In genomic region chr11:94680639-94681038, GRCm38 (mm10) we compare ENCODE assay signal across 21 mouse cellular contexts. TPM values are rescaled to one million over a fixed set of nuclear protein-coding genes. Genes with fewer than 3 reads are reported as not detected.
A peak's percentile ranks its signal among the peaks of the same experiment; 100 is the strongest.
DNase-seq lines count a peak whose midpoint lies in the region; ATAC-seq and TF ChIP-seq lines count a peak whose summit lies in the region.
"Had no signal": no experiment of that assay in that cellular context is flagged by ENCODE, and none has a peak within 500 bp of the region (broad histone marks: within the 10 kb centered on the region; RNA-seq: fewer than 3 reads in every experiment).

No protein-coding gene starts in this region.

- H3K4me2 ChIP-seq in hindbrain, postnatal 0 days (ENCODE audit: low read depth, low read length), result no peak overlapping the region
- H3K4me2 ChIP-seq in hindbrain, embryonic 11.5 days (replicated peaks; ENCODE audit: low read depth, low read length), result no peak overlapping the region
- H3K4me2 ChIP-seq in lung, embryonic 14.5 days, result no peak overlapping the region
- H3K4me2 ChIP-seq: forebrain, embryonic 15.5 days; heart, embryonic 12.5 days; limb, embryonic 13.5 days had no signal

- no peak for ATAC-seq in hindbrain, postnatal 0 days
- ATAC-seq in hindbrain, embryonic 11.5 days (ENCODE audit: low FRiP score), result no peak
- ATAC-seq in lung, embryonic 14.5 days (ENCODE audit: insufficient read depth), result no peak
- ATAC-seq: forebrain, embryonic 15.5 days had no signal

- peak; percentile 29 for TF ChIP-seq CTCF in hindbrain, postnatal 0 days (IDR thresholded peaks at IDR 0.05; ENCODE audit: low read depth)
- peak; percentile 16; the same call in 1 of the 2 replicates for TF ChIP-seq CTCF in lung, embryonic 14.5 days (IDR thresholded peaks at IDR 0.05; ENCODE audit: low read depth)
- peak; percentile 40 for TF ChIP-seq CTCF in ES-Bruce4 (IDR thresholded peaks at IDR 0.05; ENCODE audit: low read depth, low read length)

- TF ChIP-seq POLR2A in ES-Bruce4 (IDR thresholded peaks at IDR 0.05; ENCODE audit: insufficient read depth, low read length), result no peak

- peaks cover 15% of the 10 kb centered on the region for H3K4me1 ChIP-seq in hindbrain, postnatal 0 days (ENCODE audit: insufficient read depth, low read length)
- H3K4me1 ChIP-seq in hindbrain, embryonic 11.5 days (replicated peaks; ENCODE audit: control insufficient read depth, insufficient read depth, low read length), result 0 out of 2 replicates have a peak, but pooled peaks cover 3% of the 10 kb centered on the region
- H3K4me1 ChIP-seq in lung, embryonic 14.5 days (ENCODE audit: insufficient read depth), result peaks cover 5% of the 10 kb centered on the region; the same call in 1 of the 2 replicates
- peaks cover 2% of the 10 kb centered on the region for H3K4me1 ChIP-seq in ES-Bruce4 (ENCODE audit: control insufficient read depth, insufficient read depth, low read length)

- no peaks in the 10 kb centered on the region for H3K9me3 ChIP-seq in hindbrain, postnatal 0 days (ENCODE audit: low read length)
- no peaks in the 10 kb centered on the region for H3K9me3 ChIP-seq in hindbrain, embryonic 11.5 days (ENCODE audit: control insufficient read depth, low read length)
- H3K9me3 ChIP-seq in lung, embryonic 14.5 days (ENCODE audit: low read depth, low read length), result no peaks in the 10 kb centered on the region
- no peaks in the 10 kb centered on the region for H3K9me3 ChIP-seq in ES-Bruce4 (replicated peaks; ENCODE audit: control insufficient read depth, insufficient read depth, low read length, poor library complexity, severe bottlenecking)
- H3K9me3 ChIP-seq: forebrain, embryonic 15.5 days; heart, embryonic 12.5 days; hindbrain, embryonic 10.5 days; limb, embryonic 13.5 days had no signal

- no peaks in the 10 kb centered on the region for H3K27me3 ChIP-seq in hindbrain, postnatal 0 days (ENCODE audit: insufficient read depth, low read length)
- H3K27me3 ChIP-seq in hindbrain, embryonic 11.5 days (ENCODE audit: control insufficient read depth, insufficient read depth, low read length), result no peaks in the 10 kb centered on the region
- no peaks in the 10 kb centered on the region for H3K27me3 ChIP-seq in lung, embryonic 14.5 days (ENCODE audit: insufficient read depth, low read length)
- H3K27me3 ChIP-seq in ES-Bruce4 (ENCODE audit: control insufficient read depth, insufficient read depth, low read length, poor library complexity, severe bottlenecking), result no peaks in the 10 kb centered on the region
- H3K27me3 ChIP-seq: forebrain, embryonic 15.5 days; heart, embryonic 12.5 days; limb, embryonic 13.5 days had no signal

- TF ChIP-seq EP300 in ES-Bruce4 (IDR thresholded peaks at IDR 0.05; ENCODE audit: insufficient read depth, low read depth, low read length), result no peak

- no peaks in the 10 kb centered on the region for H3K36me3 ChIP-seq in hindbrain, postnatal 0 days (ENCODE audit: insufficient read depth, low read length)
- H3K36me3 ChIP-seq in hindbrain, embryonic 11.5 days (ENCODE audit: control insufficient read depth, insufficient read depth, low read length), result no peaks in the 10 kb centered on the region
- no peaks in the 10 kb centered on the region for H3K36me3 ChIP-seq in lung, embryonic 14.5 days (ENCODE audit: insufficient read depth)
- H3K36me3 ChIP-seq in ES-Bruce4 (ENCODE audit: control insufficient read depth, insufficient read depth, low read length, poor library complexity, severe bottlenecking), result no peaks in the 10 kb centered on the region
- H3K36me3 ChIP-seq: forebrain, embryonic 15.5 days; heart, embryonic 12.5 days; hindbrain, embryonic 10.5 days; limb, embryonic 13.5 days had no signal

- H3K9ac ChIP-seq in hindbrain, postnatal 0 days (replicated peaks; ENCODE audit: low read length), result no peak overlapping the region
- no peak overlapping the region for H3K9ac ChIP-seq in hindbrain, embryonic 11.5 days (ENCODE audit: low read depth, low read length)
- no peak overlapping the region for H3K9ac ChIP-seq in lung, embryonic 14.5 days
- H3K9ac ChIP-seq in ES-Bruce4 (ENCODE audit: low read depth, poor library complexity, severe bottlenecking), result no peak overlapping the region
- H3K9ac ChIP-seq: forebrain, embryonic 15.5 days; heart, embryonic 12.5 days; limb, embryonic 13.5 days had no signal

- H3K4me3 ChIP-seq in hindbrain, postnatal 0 days (ENCODE audit: low read length), result no peak overlapping the region
- no peak overlapping the region for H3K4me3 ChIP-seq in hindbrain, embryonic 11.5 days (ENCODE audit: low read depth, low read length)
- H3K4me3 ChIP-seq in lung, embryonic 14.5 days (ENCODE audit: low read depth, low read length), result no peak overlapping the region
- no peak overlapping the region for H3K4me3 ChIP-seq in ES-Bruce4 (ENCODE audit: low read depth, low read length)
- H3K4me3 ChIP-seq: forebrain, embryonic 15.5 days; heart, embryonic 12.5 days; hindbrain, embryonic 10.5 days; limb, embryonic 13.5 days had no signal

- DNase-seq in hindbrain, postnatal 0 days (ENCODE audit: low spot score), result no peak
- DNase-seq in hindbrain, embryonic 11.5 days (ENCODE audit: low spot score), result no peak
- DNase-seq in lung, embryonic 14.5 days, result no peak
- DNase-seq in lung, postnatal 14 days, result no peak
- DNase-seq in induced T-regulatory cell, adult 2 months (ENCODE audit: low read depth), result peak; percentile 35
- no peak for DNase-seq in yolk sac, embryonic 10.5 days (ENCODE audit: low spot score)
- DNase-seq: cerebellum, adult 11 months; gastrocnemius, postnatal 10 days; kidney, adult 11 months; lung, postnatal 36 days; midbrain, embryonic 14.5 days; thymus, postnatal 36 days had no signal

- no peak overlapping the region for H3K27ac ChIP-seq in hindbrain, postnatal 0 days
- no peak overlapping the region for H3K27ac ChIP-seq in hindbrain, embryonic 11.5 days (ENCODE audit: low read depth, low read length)
- no peak overlapping the region for H3K27ac ChIP-seq in lung, embryonic 14.5 days (ENCODE audit: low read depth)
- H3K27ac ChIP-seq in ES-Bruce4 (ENCODE audit: insufficient read depth, low read length), result no peak overlapping the region
- H3K27ac ChIP-seq: forebrain, embryonic 15.5 days; hindbrain, embryonic 10.5 days; limb, embryonic 13.5 days had no signal

RNA-seq across cellular contexts. Expression of gene Xylt2, which starts 3.3 kb away (rescaled TPM):
- total RNA-seq in hindbrain, postnatal 0 days (2014; rRNA removed), result 44.0 and 53.5 TPM in 2 replicates
- 13.6 and 14.9 TPM in 2 replicates for polyA plus RNA-seq in hindbrain, postnatal 0 days (2015; fragmentation: Nextera tagmentation; extraction: Ambion mirVana)
- polyA plus RNA-seq in hindbrain, embryonic 11.5 days (2014; fragmentation: Nextera tagmentation; extraction: Ambion mirVana), result 8.9 and 9.6 TPM in 2 replicates
- polyA plus RNA-seq in lung, embryonic 14.5 days (2014; fragmentation: Nextera tagmentation; extraction: Ambion mirVana), result 25.0 and 31.5 TPM in 2 replicates
- 16.8 and 20.1 TPM in 2 replicates for polyA plus RNA-seq in ES-Bruce4 (2011; ENCODE audit: insufficient read depth, insufficient read length, low read depth, missing spikeins)

RNA-seq across cellular contexts. Expression of gene Gm11541, which starts 23.7 kb away (rescaled TPM):
- 0.63 TPM in 1 of 2 replicates, not detected in the other for total RNA-seq in hindbrain, postnatal 0 days (2014; rRNA removed)
- polyA plus RNA-seq in hindbrain, postnatal 0 days (2015; fragmentation: Nextera tagmentation; extraction: Ambion mirVana), result 0.39 and 0.42 TPM in 2 replicates
- polyA plus RNA-seq in hindbrain, embryonic 11.5 days (2014; fragmentation: Nextera tagmentation; extraction: Ambion mirVana), result 0.11 and 0.12 TPM in 2 replicates
- 1.5 and 2.0 TPM in 2 replicates for polyA plus RNA-seq in lung, embryonic 14.5 days (2014; fragmentation: Nextera tagmentation; extraction: Ambion mirVana)
- not detected in 2 replicates for polyA plus RNA-seq in ES-Bruce4 (2011; ENCODE audit: insufficient read depth, insufficient read length, low read depth, missing spikeins)
- total RNA-seq: gastrocnemius, postnatal 10 days; left cerebral cortex, adult 18-20 months had no signal
- polyA plus RNA-seq: forebrain, embryonic 15.5 days; heart, embryonic 12.5 days; hindbrain, embryonic 10.5 days; large intestine, adult 2 months; midbrain, embryonic 14.5 days; neural tube, embryonic 11.5 days; small intestine, adult 2 months had no signal

RNA-seq across cellular contexts. Expression of gene Eme1, which starts 26.9 kb away (rescaled TPM):
- total RNA-seq in hindbrain, postnatal 0 days (2014; rRNA removed), result 3.8 TPM in 2 replicates
- 1.9 and 2.4 TPM in 2 replicates for polyA plus RNA-seq in hindbrain, postnatal 0 days (2015; fragmentation: Nextera tagmentation; extraction: Ambion mirVana)
- polyA plus RNA-seq in hindbrain, embryonic 11.5 days (2014; fragmentation: Nextera tagmentation; extraction: Ambion mirVana), result 33.9 and 37.4 TPM in 2 replicates
- polyA plus RNA-seq in lung, embryonic 14.5 days (2014; fragmentation: Nextera tagmentation; extraction: Ambion mirVana), result 30.0 and 35.4 TPM in 2 replicates
- 31.8 and 33.3 TPM in 2 replicates for polyA plus RNA-seq in ES-Bruce4 (2011; ENCODE audit: insufficient read depth, insufficient read length, low read depth, missing spikeins)
- total RNA-seq: left cerebral cortex, adult 18-20 months had no signal

RNA-seq across cellular contexts. Expression of gene Mrpl27, which starts 27.1 kb away (rescaled TPM):
- total RNA-seq in hindbrain, postnatal 0 days (2014; rRNA removed), result 36.3 and 61.2 TPM in 2 replicates
- polyA plus RNA-seq in hindbrain, postnatal 0 days (2015; fragmentation: Nextera tagmentation; extraction: Ambion mirVana), result 178 and 182 TPM in 2 replicates
- 130 and 139 TPM in 2 replicates for polyA plus RNA-seq in hindbrain, embryonic 11.5 days (2014; fragmentation: Nextera tagmentation; extraction: Ambion mirVana)
- 137 TPM in 2 replicates for polyA plus RNA-seq in lung, embryonic 14.5 days (2014; fragmentation: Nextera tagmentation; extraction: Ambion mirVana)
- polyA plus RNA-seq in ES-Bruce4 (2011; ENCODE audit: insufficient read depth, insufficient read length, low read depth, missing spikeins), result 48.1 and 49.0 TPM in 2 replicates

RNA-seq across cellular contexts. Expression of gene Lrrc59, which starts 51.1 kb away (rescaled TPM):
- total RNA-seq in hindbrain, postnatal 0 days (2014; rRNA removed), result 105 and 113 TPM in 2 replicates
- 127 and 131 TPM in 2 replicates for polyA plus RNA-seq in hindbrain, postnatal 0 days (2015; fragmentation: Nextera tagmentation; extraction: Ambion mirVana)
- polyA plus RNA-seq in hindbrain, embryonic 11.5 days (2014; fragmentation: Nextera tagmentation; extraction: Ambion mirVana), result 169 and 183 TPM in 2 replicates
- 211 and 222 TPM in 2 replicates for polyA plus RNA-seq in lung, embryonic 14.5 days (2014; fragmentation: Nextera tagmentation; extraction: Ambion mirVana)
- polyA plus RNA-seq in ES-Bruce4 (2011; ENCODE audit: insufficient read depth, insufficient read length, low read depth, missing spikeins), result 163 and 171 TPM in 2 replicates
